Mouse (Mus musculus) mesoderm, embryonic 11.5 days (tissue): Measurements from ENCODE around the gene Ccdc163.
"Not testable (repeated sequence)": the region's sequence is repeated elsewhere in the genome, so short reads cannot be mapped to it uniquely, and the experiment has no call there.

Source experiments
- DNase-seq: peaks from one replicate; pipeline ENCODE4 v3.0.0-alpha.2; 2012; ENCODE audit warnings: low read depth, low spot score

The Ccdc163 gene

DNA sequence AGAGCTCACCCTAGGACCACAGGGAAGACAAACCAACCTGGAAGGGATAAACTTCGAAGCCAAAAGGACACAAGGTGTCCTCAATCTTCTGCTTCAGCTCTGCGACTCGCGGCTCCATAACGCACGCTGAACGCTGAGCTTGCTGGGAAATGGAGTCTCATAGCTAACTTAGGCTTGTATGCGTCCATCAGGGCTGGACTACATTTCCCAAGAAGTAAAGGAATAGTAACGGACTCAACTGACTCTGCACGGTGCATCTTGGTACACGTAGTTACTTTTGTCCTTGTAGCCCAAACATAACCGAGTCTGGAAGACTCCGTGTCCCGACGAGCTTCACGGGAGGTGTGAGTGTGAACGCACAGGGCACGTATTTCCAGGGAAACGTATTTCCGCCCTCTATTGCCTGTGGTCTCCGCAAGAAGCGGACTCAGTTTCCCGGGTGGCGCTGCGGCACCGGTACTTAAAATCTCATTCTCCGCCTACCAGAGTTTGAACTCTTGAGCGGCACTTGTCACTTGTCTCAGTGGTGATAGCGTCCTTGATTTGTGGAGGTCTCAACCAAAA lies at the start of gene Ccdc163, which contains the start of gene Mmachc:
Gene Ccdc163, plus strand, starts transcription at position 309 of the 564 bp plus-strand sequence.
Gene Mmachc, minus strand, starts transcription at position 206 of the 564 bp plus-strand sequence.
- peak; percentile 96 for DNase-seq

DNA sequence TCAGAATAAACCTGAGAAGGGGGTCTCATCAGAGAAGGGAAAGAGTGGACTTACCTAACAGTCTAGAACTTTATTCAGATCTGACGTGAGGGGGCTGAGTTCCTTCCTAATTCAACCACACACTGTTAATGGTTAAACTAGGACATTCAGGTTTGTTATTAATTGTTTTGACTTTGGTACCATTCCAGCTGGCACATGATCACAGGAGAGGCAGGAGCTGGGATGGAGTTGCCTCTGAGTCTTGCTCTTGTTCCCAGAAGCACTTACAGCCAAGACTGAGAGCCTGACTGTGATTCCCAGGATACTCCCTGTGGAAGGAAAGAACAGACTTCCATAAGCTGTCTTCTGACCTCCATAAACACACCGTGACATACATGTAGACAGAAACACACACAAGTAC lies 48.8 kb upstream of the Ccdc163 start:
- DNase-seq = no peak

DNA sequence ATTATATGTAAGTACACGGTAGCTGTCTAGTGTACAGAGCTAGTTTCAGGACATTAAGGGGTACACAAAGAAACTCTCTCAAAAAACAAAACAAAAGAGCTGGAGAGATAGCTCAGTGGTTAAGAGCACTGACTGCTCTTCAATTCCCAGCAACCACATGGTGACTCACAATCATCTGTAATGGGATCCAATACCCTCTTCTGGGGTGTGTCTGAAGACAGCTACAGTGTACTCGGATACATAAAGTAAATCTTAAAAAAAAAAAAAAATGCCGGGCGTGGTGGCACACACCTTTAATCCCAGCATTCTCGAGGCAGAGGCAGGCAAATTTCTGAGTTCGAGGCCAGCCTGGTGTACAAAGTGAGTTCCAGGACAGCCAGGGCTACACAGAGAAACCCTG lies 48.4 kb upstream of the Ccdc163 start:
- DNase-seq = not testable (repeated sequence)

DNA sequence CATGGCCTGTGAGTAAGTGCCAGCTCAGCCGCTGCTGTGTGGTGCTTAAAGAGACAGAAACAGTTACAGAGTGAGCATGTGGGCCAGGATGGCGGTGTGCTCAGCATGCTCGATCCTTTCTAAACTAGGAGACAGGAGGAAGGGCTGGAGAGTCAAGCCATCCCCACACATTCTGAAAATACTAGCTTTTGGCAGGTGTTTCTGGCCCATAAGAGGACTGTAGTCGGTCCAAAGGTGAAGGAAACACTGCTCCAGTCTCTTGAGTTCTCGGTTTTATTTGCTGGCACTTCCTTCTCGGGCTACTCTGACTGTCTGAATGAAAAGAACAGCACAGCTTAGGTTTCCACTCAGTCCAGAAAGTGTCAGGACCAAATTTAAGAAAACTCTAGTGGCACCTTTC lies 47.5 kb upstream of the Ccdc163 start:
- no peak for DNase-seq

DNA sequence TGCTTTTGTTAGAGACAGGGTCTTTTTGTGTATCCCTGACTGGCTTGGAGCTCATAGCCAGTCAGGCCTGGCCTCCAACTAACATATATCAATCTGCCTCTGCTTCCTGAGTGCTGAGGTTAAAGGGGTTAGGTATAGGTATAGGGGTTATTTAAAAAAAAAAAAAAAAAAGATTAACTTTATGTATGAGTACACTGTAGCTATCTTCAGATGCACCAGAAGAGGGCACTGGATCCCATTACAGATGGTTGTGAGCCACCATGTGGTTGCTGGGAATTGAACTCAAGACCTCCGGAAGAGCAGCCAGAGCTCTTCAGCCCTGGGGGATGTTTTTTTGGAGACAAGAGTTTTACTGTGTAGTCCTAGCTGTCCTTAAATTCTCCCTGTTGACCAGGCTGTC lies 46.3 kb upstream of the Ccdc163 start:
- DNase-seq = no peak

DNA sequence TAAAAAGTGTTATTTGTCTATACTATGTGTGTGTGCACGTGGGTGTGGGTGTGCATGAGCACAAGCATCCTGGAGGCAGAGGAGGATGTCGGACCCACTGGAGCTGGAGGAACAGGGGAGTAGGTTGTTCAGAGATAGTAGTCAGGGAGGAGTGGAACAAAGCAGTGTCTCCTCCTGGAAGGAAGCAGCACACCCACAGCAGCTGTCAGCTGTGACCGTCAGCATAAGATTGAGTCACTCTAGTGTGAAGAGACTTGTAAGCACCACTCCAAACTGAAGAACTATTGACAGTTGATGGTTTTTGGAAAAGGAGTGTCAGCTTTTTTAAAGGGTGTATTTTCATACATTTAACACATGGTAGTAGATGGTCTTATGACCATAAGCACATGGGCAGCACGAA lies 41.7 kb upstream of the Ccdc163 start:
- DNase-seq = no peak

DNA sequence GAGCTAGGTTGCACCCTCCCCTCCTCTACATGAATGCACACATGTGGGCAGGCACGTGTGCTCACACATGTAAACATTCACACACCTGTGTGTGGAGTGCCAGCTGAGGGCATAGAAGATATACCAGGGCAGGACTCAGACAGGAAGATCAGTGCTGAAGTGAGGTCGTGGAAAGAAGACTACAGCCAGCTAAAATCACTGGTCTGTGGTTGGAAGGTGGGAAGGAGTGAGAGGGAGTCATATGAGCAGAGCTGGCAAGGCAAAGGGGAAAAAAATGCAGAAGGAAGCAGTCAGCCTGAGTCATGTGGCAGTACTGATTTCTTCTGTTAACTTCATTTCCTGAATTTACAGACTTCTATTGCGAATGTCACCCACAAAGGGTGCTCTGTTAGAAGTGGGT lies 40.2 kb upstream of the Ccdc163 start:
- no peak for DNase-seq

DNA sequence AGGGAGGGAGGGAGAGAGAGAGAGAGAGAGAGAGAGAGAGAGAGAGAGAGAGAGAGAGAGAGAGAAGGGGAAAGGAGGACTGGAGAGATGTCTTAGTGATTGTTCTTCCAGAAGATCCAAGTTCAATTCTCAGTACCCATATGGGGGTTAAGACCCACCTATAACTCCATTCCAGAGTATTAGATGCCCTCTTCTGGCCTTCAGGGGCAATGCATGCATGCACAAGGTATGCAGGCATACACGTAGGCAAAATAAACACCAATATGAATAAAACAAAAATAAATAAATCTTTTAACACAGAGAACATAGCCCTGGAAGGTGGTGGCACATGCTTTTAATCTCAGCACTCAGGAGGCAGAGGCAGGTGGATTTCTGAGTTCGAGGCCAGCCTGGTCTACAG lies 39.0 kb upstream of the Ccdc163 start:
- DNase-seq = no peak

DNA sequence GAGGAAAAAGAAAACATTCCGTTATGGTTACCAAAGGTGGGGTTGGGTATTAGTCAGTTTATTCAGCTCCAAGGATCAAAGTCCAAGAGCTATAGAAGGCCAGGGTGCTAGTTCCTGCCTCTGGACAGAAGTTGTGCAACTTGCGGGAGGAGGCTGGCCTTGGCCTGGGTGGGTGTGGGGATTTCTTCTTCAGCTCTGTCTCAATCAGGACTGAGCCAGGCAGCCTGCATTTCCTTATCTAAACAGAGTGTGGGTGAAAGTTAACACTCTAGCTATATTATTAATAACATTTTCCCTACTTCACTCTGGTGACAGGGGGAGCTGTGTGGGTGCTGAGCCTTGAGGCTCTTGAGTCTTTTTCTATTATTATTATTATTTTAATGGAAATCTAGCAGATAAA lies 35.5 kb upstream of the Ccdc163 start:
- DNase-seq = no peak

DNA sequence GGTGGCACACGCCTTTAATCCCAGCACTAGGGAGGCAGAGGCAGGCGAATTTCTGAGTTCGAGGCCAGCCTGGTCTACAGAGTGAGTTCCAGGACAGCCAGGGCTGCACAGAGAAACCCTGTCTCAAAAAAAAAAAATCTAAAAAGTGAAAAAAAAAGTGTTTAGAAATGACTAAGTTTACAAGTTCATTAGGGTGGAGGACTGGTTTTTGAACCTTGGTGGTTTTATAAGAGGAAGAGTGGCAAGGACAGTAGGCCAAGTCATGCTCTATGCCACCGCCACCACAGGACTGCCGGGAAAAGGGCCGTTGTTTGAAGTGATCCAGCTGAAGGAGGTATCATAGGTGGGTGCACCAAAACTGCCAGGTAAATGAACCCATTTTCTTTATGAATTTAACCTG lies 33.5 kb upstream of the Ccdc163 start:
- not testable (repeated sequence) for DNase-seq

DNA sequence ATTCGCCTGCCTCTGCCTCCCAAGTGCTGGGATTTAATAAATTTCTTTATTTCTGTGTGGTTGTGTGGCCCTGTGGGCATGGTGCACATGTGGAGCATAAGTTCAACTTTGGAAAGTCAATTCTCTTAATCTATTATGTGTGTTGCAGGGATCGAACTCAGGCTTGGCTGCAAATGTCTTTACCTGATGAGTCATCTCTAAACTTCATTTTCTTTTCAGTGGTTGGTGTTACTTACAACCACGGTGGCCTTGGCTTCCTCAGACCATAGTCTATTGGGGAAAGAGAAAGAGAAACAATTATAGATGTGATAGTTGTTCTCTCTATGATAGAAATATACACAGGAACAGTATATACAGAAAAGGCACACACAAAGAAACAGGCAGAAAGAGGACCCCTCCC lies 32.3 kb upstream of the Ccdc163 start:
- no peak for DNase-seq

DNA sequence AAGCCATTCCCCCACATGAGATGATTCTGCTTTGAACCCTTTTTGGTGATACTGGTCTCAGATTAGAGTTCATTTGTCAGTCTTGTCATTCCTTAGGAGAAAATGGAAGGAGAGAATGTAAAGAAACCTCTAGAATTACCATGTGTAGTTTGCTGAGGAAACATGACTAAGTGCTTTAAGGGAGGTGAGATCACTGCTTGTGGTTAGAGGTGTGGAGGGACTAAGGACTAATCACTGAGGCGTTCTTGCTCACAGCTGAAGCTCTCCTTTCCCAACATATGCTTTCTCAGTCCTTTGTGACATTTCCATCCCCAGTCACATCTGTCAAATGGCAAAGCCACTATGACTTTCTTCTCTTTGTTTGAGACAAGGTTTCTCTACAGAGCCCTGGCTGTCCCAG lies 30.5 kb upstream of the Ccdc163 start:
- no peak for DNase-seq

DNA sequence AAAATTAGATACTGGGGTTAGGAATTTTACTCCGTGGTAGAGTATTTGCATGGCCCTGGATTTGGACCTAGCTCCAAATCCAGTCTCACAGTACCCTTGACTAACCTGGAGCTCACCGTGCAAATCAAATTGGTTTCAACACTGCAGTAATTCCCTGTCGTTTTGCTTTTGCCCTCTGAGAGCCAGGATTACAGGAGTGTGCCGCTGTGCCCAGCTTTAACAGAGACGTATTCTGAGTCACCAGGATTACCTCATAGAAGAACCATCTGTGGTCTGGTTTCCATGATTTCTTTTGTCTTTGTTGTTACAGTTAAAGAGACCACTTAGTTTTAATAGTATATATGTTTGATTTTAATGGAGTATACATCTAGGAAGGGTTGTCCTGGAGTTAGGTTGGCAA lies 29.2 kb upstream of the Ccdc163 start:
- DNase-seq = no peak

DNA sequence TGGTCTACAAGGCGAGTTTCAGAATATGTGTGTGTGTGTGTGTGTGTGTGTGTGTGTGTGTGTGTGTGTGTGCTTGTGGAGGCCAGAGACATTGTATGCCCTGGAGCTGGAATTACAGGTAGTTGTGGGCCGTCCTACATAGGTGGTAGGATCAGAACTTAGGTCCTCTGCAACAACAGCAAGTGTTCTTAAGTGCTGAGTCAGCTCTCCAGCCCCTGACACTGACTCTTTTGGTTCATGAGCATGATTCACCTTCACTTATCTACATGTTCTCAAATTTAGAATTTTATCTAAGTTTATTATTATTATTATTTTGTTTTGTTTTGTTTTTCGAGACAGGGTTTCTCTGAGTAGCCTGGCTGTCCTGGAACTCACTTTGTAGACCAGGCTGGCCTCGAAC lies 27.8 kb upstream of the Ccdc163 start:
- not testable (repeated sequence) for DNase-seq

DNA sequence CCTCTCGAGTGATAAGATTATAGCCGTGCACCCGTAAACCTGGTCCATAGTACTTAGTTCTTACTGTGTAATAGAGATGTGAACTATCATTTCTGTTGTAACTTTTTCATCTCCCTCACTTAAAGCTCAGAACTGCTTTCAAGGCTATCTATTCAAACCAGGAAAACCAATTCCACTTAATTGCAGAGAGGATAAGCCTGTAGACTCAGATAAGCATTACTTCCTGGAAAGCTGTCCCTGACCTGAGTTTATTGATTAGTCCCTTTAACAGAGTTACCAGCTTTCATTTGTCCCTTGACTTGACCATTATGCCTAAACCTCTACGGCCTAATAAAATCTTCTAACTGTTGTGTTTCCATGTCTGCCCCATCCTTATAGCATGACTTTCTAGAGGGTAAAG lies 24.4 kb upstream of the Ccdc163 start:
- DNase-seq = no peak

DNA sequence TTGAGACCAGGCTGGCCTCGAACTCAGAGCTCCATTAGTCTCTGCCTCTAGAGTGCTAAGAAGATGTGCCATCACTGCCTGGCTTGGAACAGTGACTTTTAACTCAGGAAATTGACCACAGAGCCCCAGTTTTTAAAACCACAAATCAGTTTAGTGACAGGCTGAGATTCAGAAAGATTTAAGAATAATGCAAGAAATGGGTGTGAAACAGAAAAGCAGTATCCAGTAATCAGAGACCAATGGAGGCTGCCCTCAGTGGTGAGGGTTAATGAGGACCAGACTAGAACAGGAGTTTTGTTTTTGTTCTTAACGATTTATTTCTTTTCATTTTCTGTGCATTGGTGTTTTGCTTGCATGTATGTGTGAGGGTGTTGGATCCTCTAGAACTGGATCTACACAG lies 23.6 kb upstream of the Ccdc163 start:
- no peak for DNase-seq

DNA sequence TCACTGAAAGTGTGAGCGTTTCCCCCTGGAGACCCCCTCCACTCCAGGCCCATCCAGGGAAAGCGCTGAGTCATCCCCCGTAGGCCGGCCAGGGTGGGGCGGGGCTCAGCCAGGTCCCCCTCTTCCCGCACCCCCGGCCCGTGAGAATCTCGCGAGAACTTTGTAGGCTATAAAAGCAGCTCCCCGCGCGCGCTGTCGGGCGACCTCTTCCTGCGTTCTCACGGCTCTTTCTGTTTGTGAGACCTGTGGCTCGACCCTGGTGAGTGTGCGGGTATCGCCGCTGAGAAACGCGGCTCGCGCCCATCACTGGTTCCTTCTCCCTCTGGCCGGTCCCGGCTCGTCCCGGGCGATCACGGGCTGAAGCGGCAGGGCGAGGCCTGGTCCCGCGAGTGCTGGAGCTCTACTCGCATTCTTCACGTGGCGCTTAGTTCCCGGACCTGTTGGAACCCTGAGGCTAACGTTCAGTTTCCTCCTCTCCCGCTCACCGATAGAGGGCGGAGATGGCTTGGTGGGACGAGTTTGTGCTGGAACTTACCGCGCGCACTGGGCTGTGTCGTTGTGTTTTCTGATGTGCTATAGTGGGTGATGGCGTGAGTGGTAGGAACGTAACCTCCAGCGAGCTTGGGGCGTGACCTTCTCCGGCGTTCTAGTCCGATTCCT lies 22.8 kb upstream of the Ccdc163 start, which contains the start of gene Prdx1:
Gene Prdx1, plus strand, starts transcription at position 143 of the 660 bp plus-strand sequence.
- peak; percentile 95 for DNase-seq

DNA sequence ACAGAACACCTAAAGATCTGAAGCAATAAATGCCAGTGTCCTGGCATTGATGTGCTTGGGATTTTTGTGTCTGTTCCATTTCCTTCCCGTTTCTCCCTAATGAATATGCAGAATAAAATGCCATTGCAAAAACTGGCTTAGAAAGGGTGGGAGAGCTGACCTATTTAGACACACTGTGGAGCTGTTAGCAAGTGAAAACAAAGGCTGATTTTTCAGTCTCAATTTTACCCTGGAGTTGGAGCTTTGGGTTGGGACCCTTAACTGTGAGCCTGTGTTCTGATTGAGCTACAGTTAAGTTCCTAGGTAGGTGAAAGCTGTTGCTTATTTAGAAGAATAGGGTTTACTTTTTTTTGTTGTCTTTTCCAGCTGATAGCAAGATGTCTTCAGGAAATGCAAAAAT lies 21.3 kb upstream of the Ccdc163 start:
- DNase-seq = no peak

DNA sequence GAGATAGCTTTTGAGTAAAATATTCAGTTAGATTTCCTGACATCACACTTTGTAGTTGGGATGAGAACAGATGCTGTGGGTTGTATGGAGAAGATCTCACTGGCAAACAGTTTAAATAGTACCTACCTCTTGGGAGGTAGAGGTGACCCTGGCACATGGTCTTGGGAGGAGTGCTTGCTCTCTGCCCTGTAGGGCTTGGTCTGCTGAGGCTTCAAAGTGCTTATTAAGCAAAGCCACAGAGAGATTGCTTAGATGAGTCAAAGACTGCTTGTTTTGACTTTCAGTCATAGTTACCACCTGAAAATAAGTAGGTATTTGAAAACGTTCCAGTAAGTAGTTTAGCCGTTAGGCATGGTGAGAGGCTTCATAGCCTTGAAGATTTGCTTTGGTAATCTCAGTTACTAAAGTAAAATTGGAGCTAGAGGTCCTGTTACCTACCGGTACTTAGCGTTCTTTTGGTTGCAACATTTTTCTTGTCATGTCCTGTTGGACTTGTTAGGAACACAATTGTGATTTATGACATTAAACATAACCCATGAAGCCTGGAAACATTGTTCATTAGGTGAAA lies 18.9 kb upstream of the Ccdc163 start:
- DNase-seq = no peak

DNA sequence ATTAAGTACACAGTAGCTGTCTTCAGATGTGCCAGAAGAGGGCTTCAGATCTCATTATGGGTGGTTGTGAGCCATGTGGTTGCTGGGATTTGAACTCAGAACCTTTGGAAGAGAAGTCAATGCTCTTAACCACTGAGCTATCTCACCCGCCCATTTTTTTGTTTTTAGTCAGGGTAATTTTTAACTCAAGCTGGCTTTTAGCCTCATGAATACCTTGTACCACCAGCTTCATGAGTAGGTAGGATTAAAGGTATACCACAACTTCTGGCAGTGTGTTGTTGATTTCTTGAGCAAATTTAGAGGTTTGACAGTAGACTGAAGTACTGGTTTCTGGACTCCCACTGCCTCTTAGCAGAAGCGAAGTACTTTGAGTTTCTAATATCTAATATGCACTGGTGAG lies 16.2 kb upstream of the Ccdc163 start:
- no peak for DNase-seq

DNA sequence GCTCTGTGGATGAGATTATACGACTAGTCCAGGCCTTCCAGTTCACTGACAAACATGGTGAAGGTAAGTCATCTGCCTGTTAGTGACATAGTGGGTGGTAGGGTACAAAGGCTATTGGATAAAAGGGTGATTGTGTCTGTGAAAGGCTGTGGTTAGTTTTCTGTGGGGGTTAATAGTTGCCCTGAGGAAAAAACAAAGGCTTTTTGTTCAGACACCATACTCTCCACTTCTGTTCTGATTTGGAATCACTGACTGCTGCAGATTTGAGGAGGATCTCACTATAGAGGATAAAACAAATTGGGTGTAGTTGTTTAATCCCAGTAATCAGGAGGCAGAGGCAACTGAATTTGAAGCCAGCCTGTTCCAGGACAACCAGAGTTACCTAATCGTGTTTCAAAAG lies 14.5 kb upstream of the Ccdc163 start:
- no peak for DNase-seq

DNA sequence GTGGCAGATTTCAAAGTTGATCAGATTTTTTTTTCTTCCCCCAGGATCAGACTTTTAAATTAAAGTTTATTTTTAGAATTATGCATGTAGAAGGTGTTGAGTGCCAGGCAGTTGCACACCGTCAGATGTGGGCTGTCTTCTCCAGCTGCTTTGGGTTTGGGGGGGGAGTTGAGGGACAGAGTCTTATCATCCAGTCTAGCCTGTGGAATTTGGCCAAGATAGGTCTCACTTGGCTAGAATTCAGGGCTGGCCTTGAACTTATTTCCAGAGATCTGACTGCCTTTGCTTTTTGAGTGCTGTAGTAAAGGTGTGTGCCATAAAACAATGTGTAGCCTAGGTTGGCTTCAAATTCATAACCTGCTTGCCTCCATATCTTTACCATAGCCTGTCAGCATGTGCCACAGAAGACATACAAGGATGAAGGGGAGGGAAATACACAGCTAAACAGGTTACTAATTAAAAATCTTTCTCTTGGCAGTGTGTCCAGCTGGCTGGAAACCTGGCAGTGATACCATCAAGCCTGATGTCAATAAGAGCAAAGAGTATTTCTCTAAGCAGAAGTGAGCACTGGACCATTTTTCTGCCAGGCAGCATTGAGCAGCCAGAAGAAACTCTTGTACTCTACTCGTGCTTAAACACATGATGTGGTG lies 9.5 kb upstream of the Ccdc163 start:
- no peak for DNase-seq

DNA sequence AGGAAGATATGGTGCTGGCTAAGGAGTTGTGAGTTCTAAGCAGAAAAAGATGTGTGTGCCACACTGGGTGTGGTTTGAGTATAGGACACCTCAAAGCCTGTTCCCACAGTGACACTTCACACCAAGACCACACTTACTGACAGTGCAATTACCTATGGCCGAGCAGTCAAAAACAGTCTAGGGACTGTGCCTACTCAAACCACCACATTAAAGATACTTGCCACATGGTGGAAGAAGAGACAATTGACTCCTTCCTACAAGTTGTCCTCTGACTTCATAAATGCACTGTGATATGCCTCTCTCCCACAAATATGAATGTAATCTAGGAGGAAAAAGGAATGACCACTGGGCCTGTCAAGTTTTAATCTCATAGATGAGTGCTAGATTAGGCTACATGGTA lies 7.3 kb upstream of the Ccdc163 start:
- DNase-seq = no peak
